11 mouse cellular contexts compared by ENCODE assay signal in genomic region chr4:132078296-132078714, GRCm38 (mm10). TPM values are rescaled to one million over a fixed set of nuclear protein-coding genes. Genes with fewer than 3 reads are reported as not detected.
DNase-seq lines count a peak whose midpoint lies in the region; ATAC-seq and TF ChIP-seq lines count a peak whose summit lies in the region.
"Had no signal": no experiment of that assay in that cellular context is flagged by ENCODE, and none has a peak within 500 bp of the region (broad histone marks: within the 10 kb centered on the region; RNA-seq: fewer than 3 reads in every experiment).

No protein-coding gene starts in this region.

- no peaks in the 10 kb centered on the region for H3K36me3 ChIP-seq in heart, embryonic 13.5 days
- H3K36me3 ChIP-seq in hindbrain, embryonic 13.5 days = no peaks in the 10 kb centered on the region
- no peaks in the 10 kb centered on the region for H3K36me3 ChIP-seq in hindbrain, embryonic 11.5 days (ENCODE audit: control insufficient read depth, insufficient read depth, low read length)
- H3K36me3 ChIP-seq: midbrain, embryonic 12.5 days had no signal

- peak; percentile 60 to 75 for DNase-seq in heart, adult 18-20 months
- DNase-seq in heart, postnatal 25 days (ENCODE audit: low spot score) = no peak
- DNase-seq in lung, postnatal 25 days (ENCODE audit: low spot score) = peak; percentile 61
- no peak for DNase-seq in right cerebral cortex, adult 18-20 months
- DNase-seq in hindbrain, embryonic 11.5 days (ENCODE audit: low spot score) = no peak
- DNase-seq: retina, postnatal 1 day; thymus, adult 18-20 months had no signal

- no peaks in the 10 kb centered on the region for H3K27me3 ChIP-seq in heart, embryonic 13.5 days (replicated peaks)
- H3K27me3 ChIP-seq in hindbrain, embryonic 13.5 days = peaks cover 25% of the 10 kb centered on the region
- peaks cover 3% of the 10 kb centered on the region; the same call in 1 of the 2 replicates for H3K27me3 ChIP-seq in hindbrain, embryonic 11.5 days (ENCODE audit: control insufficient read depth, insufficient read depth, low read length)

- no peak for TF ChIP-seq POLR2A in bone marrow macrophage, adult 2 months (IDR thresholded peaks at IDR 0.05; ENCODE audit: borderline replicate concordance, low read depth, low read length)

- TF ChIP-seq CTCF in bone marrow macrophage, adult 2 months (IDR thresholded peaks at IDR 0.05; ENCODE audit: low read depth, low read length) = no peak

- H3K27ac ChIP-seq in bone marrow macrophage, adult 2 months (ENCODE audit: insufficient read depth, low read depth, low read length) = peak overlapping the region; percentile 95
- H3K27ac ChIP-seq in heart, embryonic 13.5 days (replicated peaks) = peak overlapping the region; percentile 96
- H3K27ac ChIP-seq in hindbrain, embryonic 13.5 days = no peak overlapping the region
- H3K27ac ChIP-seq in hindbrain, embryonic 11.5 days (ENCODE audit: low read depth, low read length) = no peak overlapping the region
- H3K27ac ChIP-seq: midbrain, embryonic 12.5 days had no signal

- peak overlapping the region; percentile 0; the same call in 1 of the 2 replicates for H3K9ac ChIP-seq in heart, embryonic 13.5 days
- no peak overlapping the region for H3K9ac ChIP-seq in hindbrain, embryonic 13.5 days
- H3K9ac ChIP-seq in hindbrain, embryonic 11.5 days (ENCODE audit: low read depth, low read length) = no peak overlapping the region
- H3K9ac ChIP-seq: midbrain, embryonic 12.5 days had no signal

- WGBS in heart, embryonic 13.5 days = 50% methylated on average over 7 of the region's 7 CpGs
- 62% methylated on average over 7 of the region's 7 CpGs for WGBS in hindbrain, embryonic 13.5 days
- 69% methylated on average over 7 of the region's 7 CpGs for WGBS in hindbrain, embryonic 11.5 days

- intact Hi-C loops in heart, postnatal 25 days (cut with DNase I) = loop anchor here (2.0 to 5.0 kb wide), 2 partner anchors 46 to 162 kb away; no protein-coding TSS in a partner anchor

- no peak for ATAC-seq in heart, embryonic 13.5 days (ENCODE audit: extremely low read depth, insufficient number of reproducible peaks, low FRiP score, low TSS enrichment)
- no peak for ATAC-seq in hindbrain, embryonic 13.5 days (ENCODE audit: low FRiP score)
- ATAC-seq in hindbrain, embryonic 11.5 days (ENCODE audit: low FRiP score) = no peak

- H3K4me1 ChIP-seq in bone marrow macrophage, adult 2 months (ENCODE audit: control insufficient read depth, insufficient read depth, low read length) = peaks cover 36% of the 10 kb centered on the region
- peaks cover 56% of the 10 kb centered on the region for H3K4me1 ChIP-seq in heart, embryonic 13.5 days
- peaks cover 13% of the 10 kb centered on the region for H3K4me1 ChIP-seq in hindbrain, embryonic 13.5 days (replicated peaks)
- H3K4me1 ChIP-seq in hindbrain, embryonic 11.5 days (replicated peaks; ENCODE audit: control insufficient read depth, insufficient read depth, low read length) = peaks cover 4% of the 10 kb centered on the region; the same call in 1 of the 2 replicates

- H3K9me3 ChIP-seq in heart, embryonic 13.5 days = no peaks in the 10 kb centered on the region
- H3K9me3 ChIP-seq in hindbrain, embryonic 13.5 days = no peaks in the 10 kb centered on the region
- H3K9me3 ChIP-seq in hindbrain, embryonic 11.5 days (ENCODE audit: control insufficient read depth, low read length) = no peaks in the 10 kb centered on the region
- H3K9me3 ChIP-seq: midbrain, embryonic 12.5 days had no signal

- H3K4me2 ChIP-seq in heart, embryonic 13.5 days = peak overlapping the region; percentile 88
- no peak overlapping the region for H3K4me2 ChIP-seq in hindbrain, embryonic 13.5 days
- H3K4me2 ChIP-seq in hindbrain, embryonic 11.5 days (replicated peaks; ENCODE audit: low read depth, low read length) = no peak overlapping the region
- H3K4me2 ChIP-seq: midbrain, embryonic 12.5 days had no signal

- H3K4me3 ChIP-seq in bone marrow macrophage, adult 2 months (ENCODE audit: insufficient read depth, low read length) = peak overlapping the region; percentile 43
- H3K4me3 ChIP-seq in heart, embryonic 13.5 days = no peak overlapping the region
- no peak overlapping the region for H3K4me3 ChIP-seq in hindbrain, embryonic 13.5 days
- no peak overlapping the region for H3K4me3 ChIP-seq in hindbrain, embryonic 11.5 days (ENCODE audit: low read depth, low read length)
- H3K4me3 ChIP-seq: midbrain, embryonic 12.5 days had no signal

RNA-seq across cellular contexts. Expression of gene Epb41, which starts 3.2 kb away (rescaled TPM):
- 100 to 1,000 TPM; 110 to 142 TPM for total RNA-seq in heart, adult 18-20 months (2021)
- total RNA-seq in heart, postnatal 25 days (2021) = 100 to 1,000 TPM; 144 to 184 TPM
- 79.8 and 84.7 TPM in 2 replicates for polyA plus RNA-seq in bone marrow macrophage, adult 2 months (2012; ENCODE audit: insufficient read depth, insufficient read length, missing spikeins)
- 58.5 and 76.5 TPM in 2 replicates for polyA plus RNA-seq in heart, embryonic 13.5 days (2015; fragmentation: Nextera tagmentation; extraction: Ambion mirVana)
- polyA plus RNA-seq in hindbrain, embryonic 13.5 days (2015; fragmentation: Nextera tagmentation; extraction: Ambion mirVana) = 94.7 and 95.1 TPM in 2 replicates
- 208 and 223 TPM in 2 replicates for polyA plus RNA-seq in hindbrain, embryonic 11.5 days (2014; fragmentation: Nextera tagmentation; extraction: Ambion mirVana)

RNA-seq across cellular contexts. Expression of gene Gm10300, which starts 3.8 kb away (rescaled TPM):
- total RNA-seq in heart, adult 18-20 months (2021) = under 1 TPM in 1 of 2 experiments, not detected in 1; 0.13 TPM
- under 1 TPM in 1 of 2 experiments, not detected in 1; 0.17 TPM for total RNA-seq in heart, postnatal 25 days (2021)
- 0.24 TPM in 1 of 2 replicates, not detected in the other for polyA plus RNA-seq in bone marrow macrophage, adult 2 months (2012; ENCODE audit: insufficient read depth, insufficient read length, missing spikeins)
- polyA plus RNA-seq in heart, embryonic 13.5 days (2015; fragmentation: Nextera tagmentation; extraction: Ambion mirVana) = 0.08 and 0.13 TPM in 2 replicates
- not detected in 2 replicates for polyA plus RNA-seq in hindbrain, embryonic 13.5 days (2015; fragmentation: Nextera tagmentation; extraction: Ambion mirVana)
- 0.06 and 0.08 TPM in 2 replicates for polyA plus RNA-seq in hindbrain, embryonic 11.5 days (2014; fragmentation: Nextera tagmentation; extraction: Ambion mirVana)

Comparison
In these comparisons a context has a peak if more than half of its experiments do, and no peak if none do; other contexts are left out.
1. DNase-seq: peak in heart, adult 18-20 months (2 of 2) and lung, postnatal 25 days (single experiment); none in heart, postnatal 25 days (single experiment), right cerebral cortex, adult 18-20 months (single experiment) and hindbrain, embryonic 11.5 days (single experiment).
2. H3K27ac ChIP-seq: peak in bone marrow macrophage, adult 2 months (single experiment) and heart, embryonic 13.5 days (single experiment); none in hindbrain, embryonic 13.5 days (single experiment) and hindbrain, embryonic 11.5 days (single experiment).